Mouse (Mus musculus) cerebral cortex, adult 2 months (tissue): Measurements from ENCODE around the gene Olfr1333.

Experiments
- WGBS: fragments of 180-500 bp; shearing (Covaris S2); methylation state at CpG from one replicate; pipeline ENCODE4 v1.1.7; 2018; 5-methylcytosine and 5-hydroxymethylcytosine counted together

Gene Olfr1333

GRCm38 (mm10) chr4:118836179-118836578 lies at the start of gene Olfr1333:
Olfr1333 (minus strand) TSS chr4:118836279.
- WGBS: 98% methylated on average over 1 of the region's 1 CpGs

GRCm38 (mm10) chr4:118864349-118864748 lies 28.3 kb upstream of the Olfr1333 start, which contains the start of gene Olfr1331:
Olfr1331 (plus strand) TSS chr4:118864649.
- 100% methylated on average over 1 of the region's 1 CpGs for WGBS

GRCm38 (mm10) chr4:118862704-118863103 lies 26.6 kb upstream of the Olfr1333 start:
- WGBS: 52% methylated on average over 4 of the region's 4 CpGs

GRCm38 (mm10) chr4:118861791-118862190 lies 25.7 kb upstream of the Olfr1333 start:
- WGBS: 90% methylated on average over 1 of the region's 1 CpGs

GRCm38 (mm10) chr4:118818921-118819320 lies 17.2 kb downstream of the Olfr1333 start:
- 89% methylated on average over 1 of the region's 1 CpGs for WGBS

- 90% methylated on average over 4 of the region's 4 CpGs for WGBS
These were observed 26.2 kb downstream of the Olfr1333 start, which contains the start of gene Olfr1335 for GRCm38 (mm10) chr4:118809844-118810243. Olfr1335 (minus strand) TSS chr4:118809944.

- 73% methylated on average over 2 of the region's 2 CpGs for WGBS
These were observed 53.6 kb downstream of the Olfr1333 start, which contains the start of gene Olfr1337 for GRCm38 (mm10) chr4:118782486-118782885. Olfr1337 (minus strand) TSS chr4:118782586.
